Mouse (Mus musculus) T-helper 17 cell (primary cell): ENCODE measurements at regions not wholly inside any gene's neighbourhood (a gene's known extent, or its start where the extent isn't known, plus 50 kb on each side); places are given as distances from the start of the nearest gene placed in this dataset.

Source experiments
- in situ Hi-C, 2 experiments: fragments of 300-600 bp; cut with MboI, MseI; formaldehyde crosslinking; loops; 1 replicate in 1 of 2; 2 replicates in 1 of 2; pipeline ENCODE4 v1.15.1; 2025; ENCODE audit warnings: high pct_unique_total_duplicates in 2 of 2

DNA sequence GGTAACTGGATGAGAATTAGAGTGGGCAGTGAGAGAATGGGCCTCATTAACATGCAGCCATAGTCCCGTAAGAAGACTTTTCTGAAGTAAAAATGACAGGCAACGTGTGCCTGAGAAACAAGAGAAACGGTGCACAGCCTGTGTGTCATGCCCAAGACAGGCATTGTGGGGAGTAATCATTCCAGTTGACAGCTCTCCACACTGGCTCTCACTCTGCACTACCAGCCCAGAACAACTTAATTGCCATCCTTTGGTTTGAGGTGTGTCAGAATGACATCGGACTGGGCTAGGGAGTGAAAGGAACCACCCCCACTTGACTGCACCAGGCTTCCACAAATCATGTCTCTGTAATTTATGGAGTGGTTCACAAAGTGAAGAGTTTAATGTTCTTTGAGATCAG lies 1104.9 kb downstream of the Pcdh7 start:
- in situ Hi-C loops: loop anchor here in 1 of 2 experiments (10.0 kb wide), 1 partner anchor 1062 kb away; no protein-coding TSS in a partner anchor

DNA sequence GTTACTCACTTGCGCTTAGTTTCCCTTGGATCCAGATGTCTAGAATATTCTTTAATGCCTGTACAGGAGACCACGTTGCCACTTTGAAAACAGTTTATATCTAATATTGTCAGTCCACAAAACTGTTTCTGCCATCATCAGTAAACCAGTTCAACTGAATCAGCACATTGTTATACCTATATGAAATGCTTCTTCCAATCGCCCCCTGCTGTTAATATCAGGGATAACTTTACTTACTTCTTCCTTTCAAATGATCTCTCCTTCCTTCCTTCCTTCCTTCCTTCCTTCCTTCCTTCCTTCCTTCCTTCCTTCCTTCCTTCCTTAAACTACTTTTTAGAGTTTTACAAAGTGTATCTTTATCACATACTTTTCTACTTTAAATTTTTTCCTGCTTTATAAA lies 1108.2 kb downstream of the Pcdh7 start:
- in situ Hi-C loops: loop anchor here in 1 of 2 experiments (10.0 kb wide), 1 partner anchor 1059 kb away; no protein-coding TSS in a partner anchor

DNA sequence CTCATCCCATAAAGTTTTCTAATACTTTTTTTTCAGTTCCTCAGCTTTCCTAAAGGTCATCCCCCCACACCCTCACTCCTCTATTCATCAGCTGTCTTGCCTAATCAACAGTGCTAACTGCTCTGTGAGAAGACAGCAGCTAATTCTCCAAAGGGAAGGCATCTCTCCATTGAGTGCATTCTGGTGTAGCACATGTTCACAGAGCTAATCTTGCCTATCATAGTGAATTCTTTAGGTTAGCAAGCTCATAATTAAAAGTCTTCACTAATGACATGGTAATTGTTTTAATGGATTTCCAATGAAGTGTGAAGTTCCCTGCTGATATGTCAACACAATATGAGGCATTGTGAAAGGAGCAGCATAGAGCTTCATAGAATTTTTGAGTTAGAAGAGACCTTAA lies 1129.2 kb downstream of the Pcdh7 start:
- in situ Hi-C loops: no loop called here

DNA sequence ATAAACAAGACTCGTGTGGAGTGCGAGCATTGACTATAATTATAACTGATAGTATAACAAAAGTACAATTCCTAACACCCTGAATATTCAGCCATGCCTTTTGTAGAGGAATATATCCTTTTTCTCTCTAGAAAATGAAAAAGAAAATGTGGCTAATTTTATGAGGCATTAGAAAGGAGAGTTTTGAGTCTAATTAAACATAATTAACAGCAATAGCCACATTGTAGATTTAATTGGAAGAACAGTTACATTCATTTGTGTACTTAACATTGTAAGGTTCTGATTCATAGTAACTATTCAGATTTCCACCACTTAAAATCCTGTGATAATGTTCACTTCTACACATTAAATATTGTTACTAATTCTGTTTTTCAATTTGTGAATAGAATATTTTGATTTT lies 1140.2 kb downstream of the Pcdh7 start:
- in situ Hi-C loops: no loop called here

DNA sequence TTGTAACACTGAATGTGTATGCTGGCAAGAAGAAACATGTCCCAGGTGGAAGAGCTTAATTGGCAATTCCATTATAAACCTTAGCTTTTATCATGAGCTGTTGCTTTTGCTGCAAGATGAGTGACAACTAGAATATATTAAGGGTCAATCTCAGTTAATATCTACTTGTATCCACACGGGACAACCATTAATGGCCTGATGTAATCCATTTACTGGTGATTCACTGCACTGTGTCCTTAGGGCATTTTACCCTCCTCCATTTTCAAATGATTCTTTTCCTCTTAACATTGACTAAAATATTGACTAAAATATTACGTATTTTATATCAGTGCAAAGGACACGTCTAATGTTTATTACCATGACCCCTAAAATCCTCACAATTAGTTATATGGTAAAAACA lies 1175.7 kb downstream of the Pcdh7 start:
- in situ Hi-C loops: no loop called here

DNA sequence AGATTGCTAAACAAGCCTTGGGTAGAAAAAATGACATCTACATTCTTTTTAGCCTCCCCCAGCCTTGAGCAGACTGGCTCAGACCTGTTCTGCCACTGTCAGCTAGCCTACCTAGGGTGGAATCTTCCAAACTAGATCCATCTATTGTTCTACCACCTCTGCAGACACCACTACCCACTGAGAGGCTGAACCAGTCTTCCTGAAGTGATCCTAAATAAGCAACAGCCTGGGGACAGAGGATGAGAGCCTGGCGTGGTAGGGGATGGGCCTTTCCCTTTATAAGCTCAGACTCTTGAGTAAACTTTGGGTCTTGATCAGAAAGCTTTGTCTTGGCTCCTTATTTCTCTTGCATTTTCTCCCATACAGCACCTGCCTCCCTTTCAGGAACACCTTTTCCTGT lies 1223.7 kb downstream of the Pcdh7 start:
- in situ Hi-C loops: no loop called here

DNA sequence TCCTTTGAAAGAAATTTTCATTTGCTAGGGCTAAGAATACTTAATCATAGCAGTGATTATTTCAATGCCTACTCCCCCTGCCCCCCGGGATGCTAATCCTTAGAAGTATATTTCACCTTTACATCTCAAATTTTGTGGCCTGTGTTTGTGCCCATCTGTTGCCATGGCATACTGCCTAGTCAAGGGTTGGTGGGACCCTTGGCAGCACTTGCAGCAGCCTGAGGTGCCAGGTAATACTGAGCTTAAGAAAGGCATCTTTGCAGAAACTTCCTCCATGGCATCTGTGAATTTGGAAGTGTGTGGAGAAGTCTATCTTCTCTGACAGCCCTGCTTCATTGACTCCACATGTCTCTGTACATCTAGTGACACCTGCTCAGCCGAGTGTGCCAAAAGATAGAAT lies 1257.5 kb downstream of the Pcdh7 start:
- in situ Hi-C loops: no loop called here

DNA sequence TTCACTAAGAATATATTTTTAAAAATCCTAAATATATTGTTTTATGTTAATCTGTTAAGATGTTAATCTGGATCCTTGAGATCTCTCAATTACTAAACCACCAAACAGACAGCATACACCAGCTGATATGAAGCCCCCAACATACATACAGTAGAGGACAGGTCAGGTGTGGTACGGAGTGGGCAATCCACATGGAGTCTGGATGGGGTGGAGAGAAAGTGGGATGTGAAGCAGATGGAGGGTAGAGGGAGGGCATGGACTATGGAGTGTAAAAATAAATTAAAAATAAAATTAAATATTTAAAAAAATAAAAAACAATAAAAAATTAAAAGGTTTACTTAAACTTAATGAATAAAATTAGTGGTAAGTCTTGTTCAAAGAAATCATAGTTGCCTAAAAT lies 1270.0 kb downstream of the Pcdh7 start:
- in situ Hi-C loops: loop anchor here in 1 of 2 experiments (10.0 kb wide), 1 partner anchor 787 kb away; no protein-coding TSS in a partner anchor
